Mouse (Mus musculus): ENCODE measurements at regions not wholly inside any gene's neighbourhood (a gene's known extent, or its start where the extent isn't known, plus 50 kb on each side); places are given as distances from the start of the nearest gene placed in this dataset.

DNA sequence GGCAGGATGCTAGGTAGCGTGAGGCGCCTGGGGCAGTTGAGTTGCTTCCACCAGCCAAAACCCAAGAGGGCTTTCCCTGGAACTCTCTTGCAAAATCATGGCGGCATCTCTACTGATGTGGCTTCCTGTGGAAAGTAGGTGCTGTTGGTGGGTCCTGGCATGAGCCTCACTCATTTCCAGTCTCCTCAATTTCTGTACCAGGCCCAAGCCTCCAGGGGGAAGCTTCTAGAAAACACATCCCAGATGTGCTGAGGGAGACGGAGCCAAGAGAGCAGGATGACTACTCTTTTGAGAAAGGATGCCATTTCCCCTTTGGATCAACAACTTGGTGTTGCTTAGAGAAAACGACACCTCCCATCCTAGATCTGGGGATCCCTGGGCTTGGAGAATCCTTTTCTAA is 50.9 kb upstream of the 1600014C23Rik start:
- Histone ChIP-seq H3K4me3 (no peak overlapping the region), H3K36me3 (no peaks in the 10 kb centered on the region), H3K27me3 (ENCODE audit: low read depth, poor library complexity, severe bottlenecking) (no peaks in the 10 kb centered on the region), H3K27ac (no peak overlapping the region), H3K9me3 (replicated peaks) (no peaks in the 10 kb centered on the region), H3K4me1 (peaks cover 7% of the 10 kb centered on the region; the same call in 1 of the 2 replicates)
- 94% methylated on average over 5 of the region's 5 CpGs for WGBS
- DNase-seq (ENCODE audit: low spot score), result no peak

Data from limb, embryonic 10.5 days (tissue).